Mouse (Mus musculus) T-helper 1 cell (primary cell): Measurements from ENCODE around the gene Nxph1.

Experiments used
- in situ Hi-C: fragments of 300-600 bp; cut with MboI, MseI; formaldehyde crosslinking; loops from one replicate; pipeline ENCODE4 v1.15.1; 2025; ENCODE audit warnings: high pct_unique_total_duplicates

Gene Nxph1

GRCm38 (mm10) chr6:8959810-8960209 is 11.6 kb downstream of the Nxph1 start:
- in situ Hi-C loops, result no loop called here

- in situ Hi-C loops, result no loop called here
Measured at GRCm38 (mm10) chr6:8970576-8970975, 22.3 kb downstream of the Nxph1 start.

GRCm38 (mm10) chr6:8979237-8979871 is 31.1 kb downstream of the Nxph1 start:
- in situ Hi-C loops, result no loop called here

- in situ Hi-C loops, result no loop called here
Measured at GRCm38 (mm10) chr6:8996301-8996943, 48.2 kb downstream of the Nxph1 start.

GRCm38 (mm10) chr6:8997326-8997725 is 49.1 kb downstream of the Nxph1 start:
- in situ Hi-C loops, result no loop called here

- in situ Hi-C loops, result no loop called here
Measured at GRCm38 (mm10) chr6:9002686-9003085, 54.5 kb downstream of the Nxph1 start.

- in situ Hi-C loops, result no loop called here
Measured at GRCm38 (mm10) chr6:9026631-9027030, 78.4 kb downstream of the Nxph1 start.

- in situ Hi-C loops, result no loop called here
Measured at GRCm38 (mm10) chr6:9027146-9027545, 78.9 kb downstream of the Nxph1 start.

- in situ Hi-C loops, result no loop called here
Measured at GRCm38 (mm10) chr6:9028501-9028900, 80.3 kb downstream of the Nxph1 start.

GRCm38 (mm10) chr6:9039286-9039685 is 91.1 kb downstream of the Nxph1 start:
- in situ Hi-C loops, result no loop called here

- in situ Hi-C loops, result no loop called here
Measured at GRCm38 (mm10) chr6:9040991-9041390, 92.8 kb downstream of the Nxph1 start.

GRCm38 (mm10) chr6:9042391-9042790 is 94.2 kb downstream of the Nxph1 start:
- in situ Hi-C loops, result no loop called here

GRCm38 (mm10) chr6:9046815-9047214 is 98.6 kb downstream of the Nxph1 start:
- in situ Hi-C loops, result no loop called here

- in situ Hi-C loops, result no loop called here
Measured at GRCm38 (mm10) chr6:9061261-9062105, 113.3 kb downstream of the Nxph1 start.

GRCm38 (mm10) chr6:9066435-9066834 is 118.2 kb downstream of the Nxph1 start:
- in situ Hi-C loops, result no loop called here

- in situ Hi-C loops, result no loop called here
Measured at GRCm38 (mm10) chr6:9069913-9070312, 121.7 kb downstream of the Nxph1 start.

- in situ Hi-C loops, result no loop called here
Measured at GRCm38 (mm10) chr6:9076463-9076862, 128.2 kb downstream of the Nxph1 start.

GRCm38 (mm10) chr6:9077793-9078689 is 129.8 kb downstream of the Nxph1 start:
- in situ Hi-C loops, result no loop called here

- in situ Hi-C loops, result no loop called here
Measured at GRCm38 (mm10) chr6:9083851-9084250, 135.6 kb downstream of the Nxph1 start.

- in situ Hi-C loops, result no loop called here
Measured at GRCm38 (mm10) chr6:9097345-9097744, 149.1 kb downstream of the Nxph1 start.

- in situ Hi-C loops, result no loop called here
Measured at GRCm38 (mm10) chr6:9107366-9107765, 159.1 kb downstream of the Nxph1 start.
